ENCODE assay signal across 21 mouse cellular contexts in the genomic region with DNA sequence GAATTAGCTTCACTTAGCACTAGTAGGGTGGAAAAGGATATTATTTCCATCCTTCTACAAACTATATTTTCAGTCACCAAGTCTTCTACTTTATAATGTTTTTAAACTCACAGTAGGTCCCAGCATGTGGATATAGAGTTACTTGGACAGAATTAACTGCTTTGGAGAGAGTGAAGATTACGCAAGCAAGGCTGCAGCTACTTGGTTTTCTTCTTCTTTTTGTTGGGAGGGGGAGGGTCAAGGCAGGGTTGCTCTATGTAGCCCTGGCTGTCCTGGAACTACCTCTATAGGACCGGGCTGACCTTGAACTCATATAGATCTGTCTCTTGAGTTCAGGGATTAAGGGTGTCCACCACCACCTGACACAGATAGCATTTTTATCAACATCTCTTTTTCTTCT. TPM values are rescaled to one million over a fixed set of nuclear protein-coding genes. Genes with fewer than 3 reads are reported as not detected.
DNase-seq lines count a peak whose midpoint lies in the region; ATAC-seq lines count a peak whose summit lies in the region.
"Had no signal": no experiment of that assay in that cellular context is flagged by ENCODE, and none has a peak within 500 bp of the region (broad histone marks: within the 10 kb centered on the region; RNA-seq: fewer than 3 reads in every experiment).

No protein-coding gene starts in this region.

- H3K36me3 ChIP-seq in kidney, embryonic 14.5 days (ENCODE audit: control insufficient read depth, insufficient read depth, low read length) = no peaks in the 10 kb centered on the region
- H3K36me3 ChIP-seq: G1E had no signal

- H3K27me3 ChIP-seq in kidney, embryonic 14.5 days (ENCODE audit: control insufficient read depth, insufficient read depth, low read length) = no peaks in the 10 kb centered on the region

- WGBS in kidney, embryonic 14.5 days = 90% methylated on average over 2 of the region's 2 CpGs

- H3K9ac ChIP-seq in kidney, embryonic 14.5 days (ENCODE audit: low read depth, low read length) = no peak overlapping the region

- no peak overlapping the region for H3K4me3 ChIP-seq in kidney, embryonic 14.5 days (ENCODE audit: low read length)

- no peak overlapping the region for H3K4me2 ChIP-seq in kidney, embryonic 14.5 days (replicated peaks; ENCODE audit: low read depth, low read length)

- no peaks in the 10 kb centered on the region for H3K9me3 ChIP-seq in kidney, embryonic 14.5 days (ENCODE audit: control insufficient read depth, low read length)
- H3K9me3 ChIP-seq: G1E had no signal

- DNase-seq in 416B (ENCODE audit: low read depth) = peak; percentile 18
- no peak for DNase-seq in cerebellum, adult 18-20 months
- DNase-seq in gastrocnemius, postnatal 25 days = no peak
- DNase-seq: adrenal gland, adult 2 months; adrenal gland, adult 8-10 months; adrenal gland, postnatal 10 days; adrenal gland, postnatal 14 days; adrenal gland, postnatal 25 days; adrenal gland, postnatal 36 days; B cell, adult 2 months; cerebellum, adult 11 months; cerebellum, adult 11-12 months; cerebellum, adult 2 months; cerebellum, adult 8-10 months had no signal

- ATAC-seq in granulocyte monocyte progenitor cell, adult 5-6 weeks (replicated peaks; ENCODE audit: poor library complexity, severe bottlenecking) = peak; percentile 74
- peak; percentile 72 for ATAC-seq in megakaryocyte progenitor cell, adult 5-6 weeks (replicated peaks; ENCODE audit: poor library complexity)
- no peak for ATAC-seq in kidney, embryonic 14.5 days (ENCODE audit: low FRiP score, low TSS enrichment)
- ATAC-seq: activated CD4-positive, CD25-positive, alpha-beta regulatory T cell, adult 4 months; CD4-positive, CD25-positive, alpha-beta regulatory T cell, adult 4 months; Patski had no signal

- no peak overlapping the region for H3K27ac ChIP-seq in kidney, embryonic 14.5 days (ENCODE audit: low read depth, low read length)

- H3K4me1 ChIP-seq in kidney, embryonic 14.5 days (ENCODE audit: control insufficient read depth, insufficient read depth, low read length) = no peaks in the 10 kb centered on the region

RNA-seq across cellular contexts. Expression of a gene that starts 13.9 kb away (rescaled TPM):
- total RNA-seq in granulocyte monocyte progenitor cell, adult 5-6 weeks (2014; fragmentation: Nextera tagmentation) = 21.3 and 22.0 TPM in 2 replicates
- total RNA-seq in granulocyte monocyte progenitor cell, adult 5-6 weeks (2017) = 20.2 and 22.2 TPM in 2 replicates
- 16.4 and 24.7 TPM in 2 replicates for total RNA-seq in megakaryocyte progenitor cell, adult 5-6 weeks (2015)
- total RNA-seq in megakaryocyte progenitor cell, adult 5-6 weeks (2017) = 17.8 and 19.7 TPM in 2 replicates
- 14.2 and 23.6 TPM in 2 replicates for polyA plus RNA-seq in kidney, embryonic 14.5 days (2014; fragmentation: Nextera tagmentation; extraction: Ambion mirVana)
- 1 to 10 TPM; 4.3 to 5.8 TPM for total RNA-seq in gastrocnemius, postnatal 25 days (2021)
